Mouse (Mus musculus) activated CD4-positive, CD25-positive, alpha-beta regulatory T cell, adult 4 months (primary cell): Measurements from ENCODE around the gene Olfr1265. TPM values are rescaled to one million over a fixed set of nuclear protein-coding genes. Genes with fewer than 3 reads are reported as not detected.

ENCODE experiments used
- ATAC-seq: one replicate; pipeline ENCODE4 v1.8.0; 2017
- polyA plus RNA-seq, 2 experiments: library from polyadenylated mRNA; unstranded; fragments of 100-300 nt; shearing (Covaris generic); gene quantifications; one replicate each; pipeline ENCODE4 v1.2.1; 2017

Gene Olfr1265
- polyA plus RNA-seq = not detected

DNA sequence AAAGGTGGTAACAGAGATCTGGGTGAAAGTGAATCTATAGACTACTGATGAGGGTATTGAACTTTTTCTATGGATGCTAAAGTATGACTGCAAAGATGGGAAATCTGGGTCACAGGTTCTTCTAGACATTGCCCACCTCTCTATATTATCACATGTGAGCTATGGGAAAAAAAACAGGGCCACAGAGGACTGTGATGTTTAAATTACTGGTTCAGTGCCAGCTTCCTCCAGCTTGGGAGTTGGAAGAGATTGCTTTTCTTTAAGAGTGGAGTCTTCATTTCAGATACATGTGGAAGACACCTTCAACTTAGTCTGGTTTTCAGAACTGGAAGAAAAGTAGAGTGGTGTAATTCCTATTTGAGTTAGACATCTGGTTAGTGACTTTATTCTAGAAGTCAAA, at the start of gene Olfr1265:
Olfr1265 (plus strand) TSS at position 301 of the 400 bp plus-strand sequence.
- ATAC-seq = no peak

DNA sequence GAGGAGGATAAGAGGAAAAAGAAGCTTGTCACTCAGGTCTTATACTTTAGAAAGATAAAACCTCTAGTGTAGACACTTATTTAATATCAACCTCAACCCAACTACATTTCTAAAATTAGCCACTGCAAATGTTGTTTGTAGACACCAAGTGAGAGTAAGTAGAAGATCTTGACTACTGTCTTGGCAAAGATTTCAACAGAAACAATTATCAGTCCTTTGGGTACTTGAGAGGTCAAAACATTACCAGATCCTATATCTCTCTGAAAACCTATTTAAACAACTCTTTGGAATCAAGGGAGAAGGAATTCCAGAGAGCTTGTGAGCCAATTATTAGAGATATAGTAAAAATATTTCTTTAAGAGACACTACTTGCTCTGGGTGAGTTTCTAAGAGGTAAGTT, 44.2 kb upstream of the Olfr1265 start, which contains the start of gene Olfr1261:
Olfr1261 (plus strand) TSS at position 301 of the 400 bp plus-strand sequence.
- no peak for ATAC-seq

DNA sequence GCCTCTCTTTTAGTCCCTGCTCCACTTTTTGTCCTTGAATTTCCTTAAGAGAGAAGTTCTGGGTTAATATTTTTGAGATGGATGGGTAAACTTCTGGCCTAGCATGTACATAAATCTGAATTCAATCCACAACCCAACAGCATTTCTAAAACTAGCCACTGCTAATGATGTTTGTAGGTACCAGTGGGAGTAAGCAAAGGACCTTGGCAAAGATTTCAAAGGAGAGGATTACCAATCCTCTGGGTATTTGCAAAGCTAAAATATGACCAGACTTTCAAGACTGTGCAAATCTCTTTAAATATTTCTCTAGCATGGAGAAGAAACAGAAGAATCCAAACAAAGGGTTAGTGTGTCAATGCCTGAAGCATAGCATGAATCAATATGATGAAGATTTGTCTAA, 35.3 kb upstream of the Olfr1265 start, which contains the start of gene Olfr1262:
Olfr1262 (plus strand) TSS at position 301 of the 400 bp plus-strand sequence.
- ATAC-seq = no peak

DNA sequence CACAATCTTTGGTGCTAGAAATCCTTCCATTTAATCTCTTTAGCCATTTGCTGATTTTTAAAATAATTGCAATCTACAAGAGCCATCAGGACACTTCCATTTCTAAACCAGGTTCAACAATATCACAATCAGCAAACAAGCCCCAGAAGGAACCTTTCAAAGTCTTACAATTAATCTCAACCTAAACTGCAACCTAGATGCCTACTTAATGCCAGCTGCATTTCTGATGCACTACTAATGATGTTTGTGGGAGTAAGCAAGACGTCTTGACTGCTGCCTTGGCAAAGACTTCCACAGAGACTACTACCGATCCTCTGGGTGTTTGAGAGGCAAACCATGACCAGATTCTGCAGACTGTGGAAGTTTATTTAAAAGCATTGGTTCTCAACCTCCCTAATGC, 23.3 kb upstream of the Olfr1265 start, which contains the start of gene Olfr1263:
Olfr1263 (plus strand) TSS at position 301 of the 400 bp plus-strand sequence.
- no peak for ATAC-seq

DNA sequence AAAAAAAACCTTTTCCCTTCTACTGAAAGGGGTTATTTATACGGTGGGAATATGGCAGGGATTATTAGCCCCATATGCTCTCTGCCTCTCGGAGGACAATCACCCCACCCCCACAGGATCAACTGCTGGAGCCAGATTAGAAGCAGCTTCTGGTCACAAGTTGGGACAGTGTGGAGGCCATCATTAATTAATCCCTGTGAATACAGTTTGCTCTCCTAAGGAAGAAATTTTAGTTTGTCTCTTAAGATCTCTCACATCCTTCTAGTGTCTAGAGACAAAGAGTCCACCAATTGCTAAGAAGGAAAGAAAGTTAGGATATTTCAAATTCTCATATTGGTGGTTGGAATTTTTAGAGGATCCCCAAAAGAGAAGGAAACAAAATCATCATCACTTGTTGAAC, 9.7 kb upstream of the Olfr1265 start, which contains the start of gene Olfr1264:
Olfr1264 (minus strand) TSS at position 101 of the 400 bp plus-strand sequence.
- no peak for ATAC-seq

DNA sequence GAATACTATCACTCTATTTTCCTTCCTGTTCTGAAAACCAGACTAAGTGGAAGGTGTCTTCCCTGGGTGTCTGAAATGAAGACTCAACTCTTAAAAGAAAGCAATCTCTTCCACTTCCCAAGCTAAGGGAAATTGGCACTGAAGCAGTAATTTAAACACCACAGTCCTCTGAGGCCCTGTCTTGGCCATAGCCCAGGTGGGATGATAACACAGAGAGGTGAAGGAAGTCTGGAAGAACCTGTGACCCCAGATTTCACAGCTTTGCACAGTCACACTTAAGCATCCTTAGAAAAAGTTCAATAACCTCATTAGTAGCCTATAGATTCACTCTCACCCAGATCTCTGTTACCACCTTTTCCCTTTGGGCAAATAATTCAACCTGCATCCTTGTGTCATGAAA, 28.4 kb downstream of the Olfr1265 start, which contains the start of gene Olfr140:
Olfr140 (minus strand) TSS at position 101 of the 400 bp plus-strand sequence.
- no peak for ATAC-seq

DNA sequence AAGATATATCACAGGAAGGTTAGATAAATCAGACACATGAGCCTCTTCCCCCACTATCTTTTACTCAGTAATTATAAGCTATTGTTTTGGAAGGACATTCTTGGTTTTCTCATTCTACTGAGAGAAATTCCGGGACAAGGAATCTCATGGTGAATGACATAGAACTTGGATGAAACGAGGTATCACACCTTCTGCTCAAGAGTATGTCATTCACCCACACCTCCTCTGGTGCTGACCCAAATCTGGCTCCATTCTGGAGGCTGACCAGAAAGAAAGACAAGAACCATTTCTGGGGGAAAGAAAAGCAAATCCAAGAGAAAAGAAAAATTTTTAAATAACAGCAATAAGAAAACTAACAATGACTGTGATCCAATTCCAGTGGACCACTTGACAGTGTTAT, 34.9 kb downstream of the Olfr1265 start:
- ATAC-seq = no peak

Other genes with a start within 250 kb of the Olfr1265 start
- gene Olfr1254, start 241.7 kb upstream of the Olfr1265 start, polyA plus RNA-seq = not detected
- not detected for gene Olfr1255, start 223.3 kb upstream of the Olfr1265 start, polyA plus RNA-seq
- not detected for gene Olfr1256, start 193.8 kb upstream of the Olfr1265 start, polyA plus RNA-seq
- gene Olfr48, start 187.1 kb upstream of the Olfr1265 start, polyA plus RNA-seq = not detected
- not detected for gene Olfr1257, start 156.9 kb upstream of the Olfr1265 start, polyA plus RNA-seq
- gene Olfr1258, start 108.0 kb upstream of the Olfr1265 start, polyA plus RNA-seq = not detected
- gene Olfr1259, start 86.7 kb upstream of the Olfr1265 start, polyA plus RNA-seq = not detected
- not detected for gene Olfr1260, start 61.0 kb upstream of the Olfr1265 start, polyA plus RNA-seq
- gene Olfr1261, start 44.1 kb upstream of the Olfr1265 start, polyA plus RNA-seq = not detected
- gene Olfr1262, start 35.2 kb upstream of the Olfr1265 start, polyA plus RNA-seq = not detected
- gene Olfr1263, start 23.2 kb upstream of the Olfr1265 start, polyA plus RNA-seq = not detected
- under 1 TPM in 1 of 2 experiments, not detected in 1; 0.08 TPM for gene Olfr1264, start 9.8 kb upstream of the Olfr1265 start, polyA plus RNA-seq
- not detected for gene Olfr140, start 28.3 kb downstream of the Olfr1265 start, polyA plus RNA-seq
- under 1 TPM in 1 of 2 experiments, not detected in 1; 0.12 TPM for gene Olfr1269, start 86.1 kb downstream of the Olfr1265 start, polyA plus RNA-seq
- gene Olfr32, start 107.0 kb downstream of the Olfr1265 start, polyA plus RNA-seq = not detected
- gene Olfr1270, start 117.8 kb downstream of the Olfr1265 start, polyA plus RNA-seq = not detected
- not detected for gene Olfr1506, start 189.2 kb downstream of the Olfr1265 start, polyA plus RNA-seq
- not detected for gene Olfr142, start 222.3 kb downstream of the Olfr1265 start, polyA plus RNA-seq
- gene Olfr1271, start 235.7 kb downstream of the Olfr1265 start, polyA plus RNA-seq = not detected